Mouse (Mus musculus) CH12.LX (cell line): ENCODE data around the gene Mocs3. TPM values are rescaled to one million over a fixed set of nuclear protein-coding genes. Genes with fewer than 3 reads are reported as not detected.

Experiments
- DNase-seq: peaks from one replicate; pipeline ENCODE4 v3.0.0-alpha.2; 2013; ENCODE audit errors: extremely low read depth
- H3K27ac ChIP-seq: 2 replicates; pipeline ENCODE4 v1.5.1; 2012; ENCODE audit warnings: low read depth, mild to moderate bottlenecking, control low read depth, moderate library complexity; ENCODE audit not compliant: insufficient read depth
- H3K27me3 ChIP-seq: replicated peaks from 2 replicates; pipeline ENCODE3; 2012; ENCODE audit warnings: inconsistent platforms
- H3K36me3 ChIP-seq, 2 experiments: replicated peaks in 1 of 2; 2 replicates each; pipeline versions ENCODE3 to v1.6.1; 2012; ENCODE audit warnings: inconsistent platforms in 1 of 2, low read length in 1 of 2, mild to moderate bottlenecking in 1 of 2, mixed read lengths in 1 of 2, moderate library complexity in 1 of 2; ENCODE audit not compliant: control insufficient read depth in 1 of 2, insufficient read depth in 1 of 2
- H3K4me1 ChIP-seq, 2 experiments: 2 replicates each; pipeline ENCODE4 v1.6.1; 2012; ENCODE audit warnings: inconsistent platforms in 1 of 2, moderate library complexity in 1 of 2; ENCODE audit not compliant: insufficient read depth in 2 of 2, control insufficient read depth in 1 of 2
- H3K4me2 ChIP-seq: 2 replicates; pipeline ENCODE4 v1.6.1; 2012; ENCODE audit warnings: low read depth, mild to moderate bottlenecking, control low read depth; ENCODE audit not compliant: poor library complexity, insufficient read depth, severe bottlenecking
- H3K4me3 ChIP-seq, 3 experiments: fragments of 150-350 bp in 1 of 3; sonication (generic) in 1 of 3; replicated peaks in 1 of 3; 2 replicates each; pipeline versions ENCODE3 to v1.5.1; 2011 to 2012; ENCODE audit warnings: low read depth in 2 of 3, low read length in 2 of 3, mild to moderate bottlenecking in 2 of 3, moderate library complexity in 2 of 3, control low read depth in 1 of 3, improper control_type of control experiment in 1 of 3, inconsistent platforms in 1 of 3, mixed read lengths in 1 of 3; ENCODE audit not compliant: poor library complexity in 1 of 3
- H3K79me2 ChIP-seq: replicated peaks from 2 replicates; pipeline ENCODE4 v1.6.1; 2012; ENCODE audit warnings: mild to moderate bottlenecking, moderate library complexity; ENCODE audit not compliant: control insufficient read depth, poor library complexity, insufficient read depth, severe bottlenecking; ENCODE audit errors: extremely low read depth
- H3K9ac ChIP-seq: 2 replicates; pipeline ENCODE4 v1.6.1; 2012; ENCODE audit warnings: low read depth, mild to moderate bottlenecking, control low read depth, moderate library complexity; ENCODE audit not compliant: insufficient read depth
- H3K9me3 ChIP-seq: replicated peaks from 2 replicates; pipeline ENCODE3; 2012; ENCODE audit warnings: low read length, inconsistent platforms, mixed read lengths
- CHD1 ChIP-seq: IDR thresholded peaks from 2 replicates; pipeline ENCODE4 v1.6.1; 2012; ENCODE audit warnings: low read depth, low read length, improper control_type of control experiment, inconsistent platforms
- CHD2 ChIP-seq: IDR thresholded peaks from 2 replicates; pipeline ENCODE4 v1.6.1; 2011; ENCODE audit warnings: low read length, improper control_type of control experiment
- CTCF ChIP-seq, 2 experiments: IDR thresholded peaks in 1 of 2; conservative IDR thresholded peaks in 1 of 2; 2 replicates each; pipeline ENCODE4 v1.5.1; 2011 to 2012; ENCODE audit warnings: low read depth in 2 of 2, low read length in 2 of 2, improper control_type of control experiment in 1 of 2, inconsistent platforms in 1 of 2, mild to moderate bottlenecking in 1 of 2, moderate library complexity in 1 of 2
- E2F4 ChIP-seq: IDR thresholded peaks from 2 replicates; pipeline ENCODE4 v1.6.1; 2011; ENCODE audit warnings: low read depth, low read length, improper control_type of control experiment; ENCODE audit not compliant: insufficient replicate concordance
- ELF1 ChIP-seq: IDR thresholded peaks from 2 replicates; pipeline ENCODE4 v1.6.1; 2014; ENCODE audit warnings: low read depth, mild to moderate bottlenecking, inconsistent platforms, low read length, improper control_type of control experiment
- JUN ChIP-seq: IDR thresholded peaks from 2 replicates; pipeline ENCODE4 v1.6.1; 2011; ENCODE audit warnings: low read depth, mild to moderate bottlenecking, low read length, improper control_type of control experiment, moderate library complexity; ENCODE audit not compliant: insufficient read depth
- KAT2A ChIP-seq: IDR thresholded peaks from 2 replicates; pipeline ENCODE4 v1.6.1; 2012; ENCODE audit warnings: low read length, improper control_type of control experiment, inconsistent platforms; ENCODE audit not compliant: insufficient replicate concordance
- MAFK ChIP-seq: IDR thresholded peaks from 2 replicates; pipeline ENCODE4 v1.6.1; 2011; ENCODE audit warnings: low read length, improper control_type of control experiment; ENCODE audit not compliant: insufficient replicate concordance
- MXI1 ChIP-seq: IDR thresholded peaks from 2 replicates; pipeline ENCODE4 v1.6.1; 2011; ENCODE audit warnings: mild to moderate bottlenecking, low read depth, low read length, improper control_type of control experiment
- NELFE ChIP-seq: IDR thresholded peaks from 2 replicates; pipeline ENCODE4 v1.6.1; 2011; ENCODE audit warnings: low read depth, low read length, improper control_type of control experiment
- NRF1 ChIP-seq: IDR thresholded peaks from 2 replicates; pipeline ENCODE4 v1.6.1; 2014; ENCODE audit warnings: low read depth, mild to moderate bottlenecking, inconsistent platforms, low read length, improper control_type of control experiment, moderate library complexity
- POLR2A ChIP-seq: IDR thresholded peaks from 2 replicates; pipeline ENCODE4 v1.6.1; 2011; ENCODE audit warnings: low read depth, mild to moderate bottlenecking, improper control_type of control experiment, low read length
- POLR2AphosphoS2 ChIP-seq: IDR thresholded peaks from 2 replicates; pipeline ENCODE4 v1.6.1; 2011; ENCODE audit warnings: low read depth, low read length, improper control_type of control experiment
- RAD21 ChIP-seq: IDR thresholded peaks from 2 replicates; pipeline ENCODE4 v1.6.1; 2011; ENCODE audit warnings: low read depth, mild to moderate bottlenecking, low read length, improper control_type of control experiment, moderate library complexity
- RCOR1 ChIP-seq: conservative IDR thresholded peaks from 2 replicates; pipeline ENCODE4 v1.6.1; 2012; ENCODE audit warnings: low read depth, mild to moderate bottlenecking, inconsistent platforms, low read length, improper control_type of control experiment
- SIN3A ChIP-seq: IDR thresholded peaks from 2 replicates; pipeline ENCODE4 v1.6.1; 2012; ENCODE audit warnings: low read length, improper control_type of control experiment, inconsistent platforms
- SMC3 ChIP-seq: IDR thresholded peaks from 2 replicates; pipeline ENCODE4 v1.6.1; 2011; ENCODE audit warnings: low read depth, low read length, improper control_type of control experiment
- TBP ChIP-seq: conservative IDR thresholded peaks from 2 replicates; pipeline ENCODE4 v1.6.1; 2011; ENCODE audit warnings: low read depth, low read length, improper control_type of control experiment
- TCF12 ChIP-seq: IDR thresholded peaks from 2 replicates; pipeline ENCODE4 v1.6.1; 2014; ENCODE audit warnings: low read depth, mild to moderate bottlenecking, inconsistent platforms, low read length, improper control_type of control experiment
- UBTF ChIP-seq: IDR thresholded peaks from 2 replicates; pipeline ENCODE4 v1.6.1; 2012; ENCODE audit warnings: low read depth, mild to moderate bottlenecking, inconsistent platforms, low read length, improper control_type of control experiment, moderate library complexity
- USF1 ChIP-seq: IDR thresholded peaks from 2 replicates; pipeline ENCODE4 v1.6.1; 2014; ENCODE audit warnings: low read depth, mild to moderate bottlenecking, inconsistent platforms, low read length, improper control_type of control experiment
- USF2 ChIP-seq: conservative IDR thresholded peaks from 2 replicates; pipeline ENCODE4 v1.6.1; 2011; ENCODE audit warnings: low read depth, low read length, improper control_type of control experiment
- ZNF384 ChIP-seq: IDR thresholded peaks from 2 replicates; pipeline ENCODE4 v1.6.1; 2012; ENCODE audit warnings: low read depth, low read length, improper control_type of control experiment, inconsistent platforms
- dilution Hi-C: fragments of 300-500 bp; cut with MboI; formaldehyde crosslinking; loops from 2 replicates; pipeline ENCODE4 v1.14.3; 2020; ENCODE audit warnings: low sequenced_read_pairs; ENCODE audit not compliant: extremely low pct_unique_long_range_greater_than_20kb, extremely low pct_ligation_motif_present
- in situ Hi-C: fragments of 300-500 bp; cut with MboI; formaldehyde crosslinking; loops from 3 replicates; pipeline ENCODE4 v1.14.3; 2019; ENCODE audit warnings: low sequenced_read_pairs, low pct_ligation_motif_present, low pct_unique_long_range_greater_than_20kb, mixed read lengths
- polyA plus RNA-seq: library from polyadenylated mRNA; unstranded; fragments of >175 nt; gene quantifications from 2 replicates; pipeline ENCODE4 v1.2.1, GENCODE M21; 2012; ENCODE audit warnings: low read depth; ENCODE audit not compliant: insufficient read length
- total RNA-seq, 2 experiments: library from RNA; depleted of rRNA; stranded (reverse); fragments of 300-350 nt in 1 of 2; fragments of >200 nt in 1 of 2; gene quantifications; 2 replicates each; pipeline ENCODE4 v1.2.3; 2012 to 2014

Gene Mocs3
- total and polyA plus RNA-seq, 3 experiments, result 7.6 to 10.6 (median 9.5) TPM

- no peak overlapping the region for H3K9ac ChIP-seq
- in situ Hi-C loops, result loop anchor here (5.0 to 10.0 kb wide), 2 partner anchors 195 to 382 kb away; no protein-coding TSS in a partner anchor
- no peak overlapping the region for H3K4me2 ChIP-seq
- H3K36me3 ChIP-seq, result no peaks in the 10 kb centered on the region
- no peak overlapping the region for H3K27ac ChIP-seq
- dilution Hi-C loops, result no loop called here
- DNase-seq, result peak; percentile 58
- no peaks in the 10 kb centered on the region for H3K9me3 ChIP-seq
- H3K27me3 ChIP-seq, result peaks cover 21% of the 10 kb centered on the region
- H3K4me3 ChIP-seq, result no peak overlapping the region
- TF ChIP-seq UBTF, result no peak
- TF ChIP-seq POLR2AphosphoS2, result no peak
- peak; percentile 51 to 77; a peak in 3 of 4 replicates for TF ChIP-seq CTCF (conservative IDR thresholded peaks at IDR 0.05 in 1 of 2, IDR thresholded peaks at IDR 0.05 in 1 of 2; ENCODE audit: low read depth in 2 of 2, low read length in 2 of 2)
- peak; percentile 9; the same call in 1 of the 2 replicates for TF ChIP-seq USF1
- H3K4me1 ChIP-seq, result peaks cover 10 to 14% of the 10 kb centered on the region in 2 experiments
- H3K79me2 ChIP-seq, result no peaks in the 10 kb centered on the region
Measured at GRCm38 (mm10) chr2:168252639-168253292, 22.3 kb downstream of the Mocs3 start.

GRCm38 (mm10) chr2:168253822-168254221, 23.4 kb downstream of the Mocs3 start:
- Histone ChIP-seq H3K27ac (no peak overlapping the region), H3K79me2 (no peaks in the 10 kb centered on the region), H3K4me3 (no peak overlapping the region), H3K9me3 (no peaks in the 10 kb centered on the region), H3K4me1 (peaks cover 10 to 16% of the 10 kb centered on the region in 2 experiments), H3K27me3 (peaks cover 14% of the 10 kb centered on the region), H3K9ac (no peak overlapping the region), H3K36me3 (no peaks in the 10 kb centered on the region), H3K4me2 (no peak overlapping the region)
- no peak for DNase-seq
- in situ Hi-C loops, result loop anchor here (5.0 to 10.0 kb wide), 2 partner anchors 193 to 381 kb away; no protein-coding TSS in a partner anchor
- TF ChIP-seq MXI1 (no peak), RAD21 (no peak), SMC3 (no peak), CHD1 (no peak), MAFK (no peak), USF1 (no peak), SIN3A (no peak), POLR2A (no peak), CHD2 (no peak), KAT2A (no peak), ZNF384 (no peak), TCF12 (no peak), RCOR1 (no peak), JUN (no peak), USF2 (no peak), TBP (no peak), NRF1 (no peak), NELFE (no peak), ELF1 (no peak), E2F4 (no peak)
- dilution Hi-C loops, result no loop called here
